Mouse (Mus musculus) cortical plate, adult 2 months (tissue): ENCODE data around the gene Numa1.

Source experiments
- CTCF ChIP-seq: fragments of 200-500 bp; IDR thresholded peaks from 2 replicates; pipeline ENCODE4 v1.5.1; 2011; ENCODE audit warnings: mild to moderate bottlenecking, control low read depth, low read length; ENCODE audit not compliant: insufficient read depth; ENCODE audit errors: extremely low read depth
- POLR2A ChIP-seq: fragments of 200-500 bp; IDR thresholded peaks from 2 replicates; pipeline ENCODE4 v1.6.1; 2011; ENCODE audit warnings: mild to moderate bottlenecking, low read length, control low read depth; ENCODE audit not compliant: insufficient read depth; ENCODE audit errors: extremely low read depth

GRCm38 (mm10) chr7:101900331-101901097 lies 33.4 kb upstream of the Numa1 start:
- TF ChIP-seq CTCF = no peak
- no peak for TF ChIP-seq POLR2A
